Mouse (Mus musculus): ENCODE results near the gene Myo1e.

GRCm38 (mm10) chr9:70271137-70271536 lies 64.0 kb downstream of the Myo1e start:
- TF ChIP-seq CTCF (IDR thresholded peaks at IDR 0.05; ENCODE audit: control insufficient read depth, insufficient read depth, low read length) = no peak
- TF ChIP-seq POLR2A (IDR thresholded peaks at IDR 0.05; ENCODE audit: borderline replicate concordance, control insufficient read depth, low read depth, low read length) = no peak
